Mouse (Mus musculus): Measurements from ENCODE around the gene Vps37c. TPM values are rescaled to one million over a fixed set of nuclear protein-coding genes. Genes with fewer than 3 reads are reported as not detected.

The Vps37c gene
- polyA plus RNA-seq, 1 experiment from 2014 or later: 40.5 TPM

DNA sequence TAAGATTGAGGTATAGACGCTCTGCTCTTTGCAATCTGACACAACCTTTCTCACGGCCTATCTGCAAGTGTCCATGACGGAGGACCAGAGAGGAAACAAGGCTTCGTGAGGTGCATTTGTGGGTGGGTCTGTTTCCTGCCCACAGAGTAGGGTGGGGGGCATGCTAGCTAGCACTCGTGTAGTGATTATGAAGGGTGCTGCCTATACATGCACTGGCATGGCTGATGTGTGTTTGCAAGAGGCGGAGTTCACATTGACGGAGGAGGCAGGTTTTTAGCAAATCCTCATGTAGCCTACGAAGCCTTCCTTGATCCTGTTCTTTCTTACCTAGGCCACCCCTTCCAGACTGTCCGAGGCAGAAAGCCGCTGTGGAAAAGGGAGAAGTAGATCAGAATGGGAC, 41.4 kb downstream of the Vps37c start:
- no peaks in the 10 kb centered on the region for H3K9me3 ChIP-seq (ENCODE audit: control insufficient read depth, low read length)
- no peaks in the 10 kb centered on the region for H3K27me3 ChIP-seq (replicated peaks; ENCODE audit: control insufficient read depth, insufficient read depth, low read length)
- no peaks in the 10 kb centered on the region; the same call in 1 of the 2 replicates for H3K4me1 ChIP-seq (replicated peaks; ENCODE audit: control insufficient read depth, insufficient read depth, low read length)
- H3K27ac ChIP-seq (ENCODE audit: low read length): no peak overlapping the region
- no peak overlapping the region for H3K4me3 ChIP-seq (replicated peaks; ENCODE audit: low read length)
- no peak overlapping the region for H3K4me2 ChIP-seq (ENCODE audit: low read length)
- no peak overlapping the region for H3K9ac ChIP-seq (replicated peaks; ENCODE audit: low read depth, low read length)
- no peaks in the 10 kb centered on the region for H3K36me3 ChIP-seq (ENCODE audit: control insufficient read depth, insufficient read depth)
- 90% methylated on average over 10 of the region's 10 CpGs for WGBS
- no peak for ATAC-seq

DNA sequence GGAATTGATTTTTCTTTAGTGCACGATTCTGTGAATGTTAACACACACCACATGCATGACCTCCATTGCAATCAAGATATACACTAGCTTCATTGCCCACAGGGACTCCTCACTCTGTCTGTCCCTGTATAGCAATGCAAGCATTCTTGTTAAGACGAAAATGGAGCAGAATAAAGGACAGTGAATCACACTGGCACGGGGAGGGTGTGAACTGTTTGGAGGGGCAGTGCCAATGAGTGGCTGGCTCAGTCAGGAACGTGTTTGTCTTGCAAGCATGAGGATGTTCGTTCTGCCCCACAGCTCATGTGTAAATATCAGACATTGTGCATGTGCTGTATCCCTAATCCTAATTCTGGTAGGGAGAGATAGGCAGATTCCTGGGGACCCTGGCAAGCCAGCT, 41.9 kb downstream of the Vps37c start:
- Histone ChIP-seq H3K27me3 (replicated peaks; ENCODE audit: control insufficient read depth, insufficient read depth, low read length) (no peaks in the 10 kb centered on the region), H3K4me1 (replicated peaks; ENCODE audit: control insufficient read depth, insufficient read depth, low read length) (no peaks in the 10 kb centered on the region; the same call in 1 of the 2 replicates), H3K9me3 (ENCODE audit: control insufficient read depth, low read length) (no peaks in the 10 kb centered on the region), H3K4me3 (replicated peaks; ENCODE audit: low read length) (no peak overlapping the region), H3K9ac (replicated peaks; ENCODE audit: low read depth, low read length) (no peak overlapping the region), H3K27ac (ENCODE audit: low read length) (no peak overlapping the region), H3K4me2 (ENCODE audit: low read length) (no peak overlapping the region), H3K36me3 (ENCODE audit: control insufficient read depth, insufficient read depth) (no peaks in the 10 kb centered on the region)
- WGBS: 66% methylated on average over 5 of the region's 5 CpGs
- no peak for ATAC-seq

DNA sequence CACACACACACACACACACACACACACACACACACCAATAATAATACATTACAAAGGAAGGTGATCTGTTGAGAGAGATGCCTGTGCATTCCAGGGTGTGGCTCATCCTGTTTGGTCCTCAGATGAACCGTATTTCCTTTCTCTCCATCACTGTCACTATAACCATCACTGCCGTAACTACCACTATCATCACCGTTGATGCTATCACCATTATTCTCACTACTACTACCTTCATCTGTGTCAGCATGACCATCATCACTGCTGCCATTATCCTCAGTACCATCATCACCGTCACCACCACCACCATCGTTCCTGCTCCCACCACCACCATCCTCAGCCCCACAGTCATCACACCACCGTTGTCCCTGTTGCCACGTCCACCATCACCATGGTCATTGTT, 43.4 kb downstream of the Vps37c start:
- Histone ChIP-seq H3K4me1 (replicated peaks; ENCODE audit: control insufficient read depth, insufficient read depth, low read length) (no peaks in the 10 kb centered on the region; the same call in 1 of the 2 replicates), H3K27me3 (replicated peaks; ENCODE audit: control insufficient read depth, insufficient read depth, low read length) (no peaks in the 10 kb centered on the region), H3K9me3 (ENCODE audit: control insufficient read depth, low read length) (no peaks in the 10 kb centered on the region), H3K4me3 (replicated peaks; ENCODE audit: low read length) (no peak overlapping the region), H3K9ac (replicated peaks; ENCODE audit: low read depth, low read length) (no peak overlapping the region), H3K27ac (ENCODE audit: low read length) (no peak overlapping the region), H3K36me3 (ENCODE audit: control insufficient read depth, insufficient read depth) (no peaks in the 10 kb centered on the region), H3K4me2 (ENCODE audit: low read length) (no peak overlapping the region)
- WGBS: 91% methylated on average over 7 of the region's 7 CpGs
- ATAC-seq: no peak

DNA sequence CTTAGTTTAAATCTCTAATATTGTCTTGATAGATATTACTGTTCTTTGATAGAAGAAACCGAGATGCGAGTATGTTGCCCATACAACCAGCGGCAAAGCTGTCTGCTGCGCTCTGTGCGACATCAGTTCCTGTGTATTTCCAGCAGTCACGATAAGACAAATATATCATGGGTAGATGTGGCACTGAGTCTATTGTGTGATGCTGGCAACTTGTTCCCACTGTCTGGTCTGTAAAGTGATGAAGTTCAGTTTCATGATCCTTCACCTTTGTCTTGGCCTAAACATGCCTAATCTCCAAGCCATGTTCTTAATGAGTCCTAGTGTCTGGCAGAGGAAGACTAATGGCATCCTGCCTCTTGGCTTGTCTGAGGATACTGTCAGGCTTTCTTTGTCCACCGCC, 44.2 kb downstream of the Vps37c start:
- Histone ChIP-seq H3K27ac (ENCODE audit: low read length) (no peak overlapping the region), H3K4me1 (replicated peaks; ENCODE audit: control insufficient read depth, insufficient read depth, low read length) (no peaks in the 10 kb centered on the region; the same call in 1 of the 2 replicates), H3K4me2 (ENCODE audit: low read length) (no peak overlapping the region), H3K9ac (replicated peaks; ENCODE audit: low read depth, low read length) (no peak overlapping the region), H3K27me3 (replicated peaks; ENCODE audit: control insufficient read depth, insufficient read depth, low read length) (no peaks in the 10 kb centered on the region), H3K4me3 (replicated peaks; ENCODE audit: low read length) (no peak overlapping the region), H3K36me3 (ENCODE audit: control insufficient read depth, insufficient read depth) (no peaks in the 10 kb centered on the region), H3K9me3 (ENCODE audit: control insufficient read depth, low read length) (no peaks in the 10 kb centered on the region)
- no peak for ATAC-seq
- 90% methylated on average over 7 of the region's 7 CpGs for WGBS

DNA sequence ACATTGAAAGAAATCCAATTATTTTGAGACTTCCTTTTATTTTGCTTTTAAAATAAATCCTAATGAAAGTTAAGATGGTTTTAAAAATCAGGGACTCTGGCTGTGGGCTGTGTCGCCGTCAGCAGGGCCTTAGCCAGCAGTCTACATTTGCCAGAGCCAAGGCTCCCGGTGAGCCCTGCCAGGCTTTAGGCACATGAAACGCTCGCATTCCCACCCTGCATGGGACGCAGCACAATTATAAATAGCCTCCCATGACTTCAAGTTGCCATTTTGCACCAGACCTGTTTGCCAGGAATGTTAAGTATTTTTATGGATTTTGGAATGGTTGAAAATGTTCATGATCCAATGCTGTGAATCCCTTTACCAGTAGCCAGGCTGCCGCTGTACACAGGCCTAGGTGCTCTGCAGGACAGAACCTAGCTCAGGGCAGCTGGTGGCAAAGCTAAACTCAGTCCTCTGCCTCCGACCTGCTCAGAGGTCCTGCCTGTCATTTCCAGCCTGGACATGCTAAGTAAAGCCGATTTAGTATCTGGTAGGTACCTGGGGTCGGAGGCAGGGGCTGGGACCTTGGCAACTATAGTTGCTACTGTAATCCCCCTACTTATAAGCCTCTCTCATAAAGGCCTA, 45.1 kb downstream of the Vps37c start:
- Histone ChIP-seq H3K4me1 (replicated peaks; ENCODE audit: control insufficient read depth, insufficient read depth, low read length) (no peaks in the 10 kb centered on the region; the same call in 1 of the 2 replicates), H3K4me3 (replicated peaks; ENCODE audit: low read length) (no peak overlapping the region), H3K4me2 (ENCODE audit: low read length) (no peak overlapping the region), H3K27ac (ENCODE audit: low read length) (no peak overlapping the region), H3K9me3 (ENCODE audit: control insufficient read depth, low read length) (no peaks in the 10 kb centered on the region), H3K27me3 (replicated peaks; ENCODE audit: control insufficient read depth, insufficient read depth, low read length) (no peaks in the 10 kb centered on the region), H3K9ac (replicated peaks; ENCODE audit: low read depth, low read length) (no peak overlapping the region), H3K36me3 (ENCODE audit: control insufficient read depth, insufficient read depth) (no peaks in the 10 kb centered on the region)
- ATAC-seq: no peak
- WGBS: 77% methylated on average over 10 of the region's 10 CpGs

DNA sequence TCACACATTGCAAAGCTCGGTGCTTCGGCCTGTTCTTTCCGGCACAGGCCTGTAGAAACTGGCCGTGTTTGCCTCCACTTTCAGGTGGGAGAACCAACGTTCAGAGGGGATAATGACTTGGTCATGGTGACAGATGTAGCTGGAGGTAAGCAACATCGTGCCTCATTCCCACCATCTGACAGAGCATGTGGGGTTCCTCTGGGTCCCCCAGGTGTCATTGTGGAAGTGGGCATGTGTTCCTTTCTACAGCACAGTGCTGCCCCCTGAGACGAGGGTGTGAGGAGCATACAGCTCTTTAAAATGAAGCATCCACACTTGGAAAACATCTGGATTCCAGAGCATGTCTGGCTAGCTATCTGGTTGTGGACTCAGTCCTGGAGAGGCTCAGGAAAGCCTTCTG, 46.0 kb downstream of the Vps37c start:
- ATAC-seq: no peak
- Histone ChIP-seq H3K9me3 (ENCODE audit: control insufficient read depth, low read length) (no peaks in the 10 kb centered on the region), H3K4me1 (replicated peaks; ENCODE audit: control insufficient read depth, insufficient read depth, low read length) (no peaks in the 10 kb centered on the region; the same call in 1 of the 2 replicates), H3K4me2 (ENCODE audit: low read length) (no peak overlapping the region), H3K27me3 (replicated peaks; ENCODE audit: control insufficient read depth, insufficient read depth, low read length) (no peaks in the 10 kb centered on the region), H3K9ac (replicated peaks; ENCODE audit: low read depth, low read length) (no peak overlapping the region), H3K27ac (ENCODE audit: low read length) (no peak overlapping the region), H3K4me3 (replicated peaks; ENCODE audit: low read length) (no peak overlapping the region), H3K36me3 (ENCODE audit: control insufficient read depth, insufficient read depth) (no peaks in the 10 kb centered on the region)
- 90% methylated on average over 7 of the region's 7 CpGs for WGBS

DNA sequence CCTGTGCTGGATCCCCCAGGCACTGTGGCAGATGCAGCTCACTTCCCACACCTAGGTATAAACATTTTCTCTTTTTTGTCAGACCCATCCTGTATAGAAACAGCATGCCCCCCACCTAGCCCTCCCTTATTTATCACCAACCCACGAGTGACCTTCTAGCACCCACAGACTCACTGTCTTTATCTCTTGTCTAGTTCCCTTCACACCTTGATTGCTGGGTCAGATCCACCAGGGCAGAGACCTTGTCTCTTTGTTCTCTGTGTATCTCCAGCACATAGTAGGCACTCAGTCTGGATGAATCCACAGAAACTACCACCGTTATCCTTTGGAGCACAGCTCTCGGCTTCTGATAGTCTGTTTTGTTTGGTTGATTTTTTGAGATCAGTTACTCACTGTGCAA, 46.5 kb downstream of the Vps37c start:
- ATAC-seq: no peak
- Histone ChIP-seq H3K27me3 (replicated peaks; ENCODE audit: control insufficient read depth, insufficient read depth, low read length) (no peaks in the 10 kb centered on the region), H3K4me3 (replicated peaks; ENCODE audit: low read length) (no peak overlapping the region), H3K27ac (ENCODE audit: low read length) (no peak overlapping the region), H3K4me2 (ENCODE audit: low read length) (no peak overlapping the region), H3K9ac (replicated peaks; ENCODE audit: low read depth, low read length) (no peak overlapping the region), H3K36me3 (ENCODE audit: control insufficient read depth, insufficient read depth) (no peaks in the 10 kb centered on the region), H3K4me1 (replicated peaks; ENCODE audit: control insufficient read depth, insufficient read depth, low read length) (no peaks in the 10 kb centered on the region; the same call in 1 of the 2 replicates), H3K9me3 (ENCODE audit: control insufficient read depth, low read length) (no peaks in the 10 kb centered on the region)
- 95% methylated on average over 3 of the region's 3 CpGs for WGBS

DNA sequence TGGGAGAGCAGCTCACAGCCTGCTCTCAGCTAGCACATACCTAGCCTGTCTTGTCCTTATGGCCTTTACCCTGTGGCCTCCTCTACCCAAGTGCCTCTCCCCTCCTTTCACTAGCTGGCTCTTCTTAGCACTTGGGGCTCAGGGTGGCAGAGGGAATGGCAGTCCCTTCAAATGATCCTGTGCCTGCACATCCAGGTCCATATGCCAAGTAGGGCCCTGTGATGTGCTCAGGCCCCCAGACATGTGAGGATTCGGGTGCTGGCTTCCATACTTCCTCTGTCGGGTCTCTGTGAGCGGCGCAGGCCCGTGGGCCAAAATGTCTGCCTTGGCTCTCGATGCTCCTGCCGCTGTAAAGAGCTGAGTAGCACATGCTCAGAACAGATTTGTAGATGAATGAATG, 47.3 kb downstream of the Vps37c start:
- no peak overlapping the region for H3K27ac ChIP-seq (ENCODE audit: low read length)
- WGBS: 93% methylated on average over 7 of the region's 7 CpGs
- ATAC-seq: no peak
- no peaks in the 10 kb centered on the region; the same call in 1 of the 2 replicates for H3K4me1 ChIP-seq (replicated peaks; ENCODE audit: control insufficient read depth, insufficient read depth, low read length)
- H3K9ac ChIP-seq (replicated peaks; ENCODE audit: low read depth, low read length): no peak overlapping the region
- no peaks in the 10 kb centered on the region for H3K27me3 ChIP-seq (replicated peaks; ENCODE audit: control insufficient read depth, insufficient read depth, low read length)
- no peak overlapping the region for H3K4me2 ChIP-seq (ENCODE audit: low read length)
- H3K4me3 ChIP-seq (replicated peaks; ENCODE audit: low read length): no peak overlapping the region
- no peaks in the 10 kb centered on the region for H3K9me3 ChIP-seq (ENCODE audit: control insufficient read depth, low read length)
- H3K36me3 ChIP-seq (ENCODE audit: control insufficient read depth, insufficient read depth): no peaks in the 10 kb centered on the region

DNA sequence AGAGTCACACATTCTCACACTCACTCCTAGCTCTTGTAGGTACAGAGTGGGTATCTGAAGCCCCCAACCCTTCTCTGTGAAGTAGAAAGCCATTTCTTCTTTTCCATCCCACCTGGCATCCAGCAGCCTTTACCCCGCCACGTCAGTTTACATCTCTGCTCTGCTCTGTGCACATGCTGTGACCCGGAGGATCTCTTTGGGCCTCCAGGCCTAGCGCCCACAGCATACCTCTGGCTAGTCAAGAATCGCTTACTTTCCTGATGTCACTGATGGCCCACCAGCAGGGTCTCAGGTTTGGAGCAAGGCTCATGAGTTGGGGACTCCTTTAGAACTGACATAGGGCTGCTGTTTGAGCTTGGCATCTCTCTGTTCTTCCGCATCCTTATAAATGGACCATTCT, 49.5 kb downstream of the Vps37c start:
- Histone ChIP-seq H3K27me3 (replicated peaks; ENCODE audit: control insufficient read depth, insufficient read depth, low read length) (no peaks in the 10 kb centered on the region), H3K36me3 (ENCODE audit: control insufficient read depth, insufficient read depth) (no peaks in the 10 kb centered on the region), H3K27ac (ENCODE audit: low read length) (no peak overlapping the region), H3K4me1 (replicated peaks; ENCODE audit: control insufficient read depth, insufficient read depth, low read length) (no peaks in the 10 kb centered on the region; the same call in 1 of the 2 replicates), H3K9me3 (ENCODE audit: control insufficient read depth, low read length) (no peaks in the 10 kb centered on the region), H3K9ac (replicated peaks; ENCODE audit: low read depth, low read length) (no peak overlapping the region), H3K4me3 (replicated peaks; ENCODE audit: low read length) (no peak overlapping the region), H3K4me2 (ENCODE audit: low read length) (no peak overlapping the region)
- 92% methylated on average over 6 of the region's 6 CpGs for WGBS
- ATAC-seq: no peak

DNA sequence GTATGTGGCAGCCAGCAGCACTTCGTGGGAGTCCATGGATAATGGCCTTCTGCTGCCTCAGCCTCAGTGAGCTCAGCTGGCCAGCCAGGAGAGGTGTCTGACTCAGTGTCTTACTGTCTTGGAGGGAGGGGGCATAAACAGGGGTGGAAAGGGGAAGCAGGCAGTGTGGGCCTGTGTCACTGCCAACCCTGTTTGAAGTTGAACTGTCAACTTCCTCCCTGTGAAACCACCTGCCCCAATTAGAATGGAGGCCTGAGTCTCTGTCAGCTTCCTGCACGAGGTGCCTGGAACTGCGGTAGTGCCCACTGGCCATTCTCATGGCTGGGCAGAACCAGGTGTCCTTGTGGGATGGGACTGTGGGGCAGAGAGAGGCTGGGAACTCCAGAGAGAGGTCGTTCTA, 50.3 kb downstream of the Vps37c start, which contains the start of gene Cd5:
Gene Cd5, minus strand, starts transcription at position 192 of the 400 bp plus-strand sequence.
- no peaks in the 10 kb centered on the region for H3K4me1 ChIP-seq (replicated peaks; ENCODE audit: control insufficient read depth, insufficient read depth, low read length)
- 61% methylated on average over 4 of the region's 4 CpGs for WGBS
- no peak for ATAC-seq
- H3K4me2 ChIP-seq (ENCODE audit: low read length): no peak within 1 kb of the TSS
- no peak within 1 kb of the TSS for H3K27ac ChIP-seq (ENCODE audit: low read length)
- no peaks in the 10 kb centered on the region for H3K36me3 ChIP-seq (ENCODE audit: control insufficient read depth, insufficient read depth)
- no peaks in the 10 kb centered on the region for H3K9me3 ChIP-seq (ENCODE audit: control insufficient read depth, low read length)
- H3K9ac ChIP-seq (replicated peaks; ENCODE audit: low read depth, low read length): no peak within 1 kb of the TSS
- no peaks in the 10 kb centered on the region for H3K27me3 ChIP-seq (replicated peaks; ENCODE audit: control insufficient read depth, insufficient read depth, low read length)
- H3K4me3 ChIP-seq (replicated peaks; ENCODE audit: low read length): no peak within 1 kb of the TSS

Data from forebrain, embryonic 16.5 days (tissue).